Mouse (Mus musculus) heart, adult 11 months (tissue): Measurements from ENCODE around the gene Gpld1.

ENCODE experiments used
- DNase-seq: peaks from one replicate; pipeline ENCODE4 v3.0.0; 2022

The Gpld1 gene

DNA sequence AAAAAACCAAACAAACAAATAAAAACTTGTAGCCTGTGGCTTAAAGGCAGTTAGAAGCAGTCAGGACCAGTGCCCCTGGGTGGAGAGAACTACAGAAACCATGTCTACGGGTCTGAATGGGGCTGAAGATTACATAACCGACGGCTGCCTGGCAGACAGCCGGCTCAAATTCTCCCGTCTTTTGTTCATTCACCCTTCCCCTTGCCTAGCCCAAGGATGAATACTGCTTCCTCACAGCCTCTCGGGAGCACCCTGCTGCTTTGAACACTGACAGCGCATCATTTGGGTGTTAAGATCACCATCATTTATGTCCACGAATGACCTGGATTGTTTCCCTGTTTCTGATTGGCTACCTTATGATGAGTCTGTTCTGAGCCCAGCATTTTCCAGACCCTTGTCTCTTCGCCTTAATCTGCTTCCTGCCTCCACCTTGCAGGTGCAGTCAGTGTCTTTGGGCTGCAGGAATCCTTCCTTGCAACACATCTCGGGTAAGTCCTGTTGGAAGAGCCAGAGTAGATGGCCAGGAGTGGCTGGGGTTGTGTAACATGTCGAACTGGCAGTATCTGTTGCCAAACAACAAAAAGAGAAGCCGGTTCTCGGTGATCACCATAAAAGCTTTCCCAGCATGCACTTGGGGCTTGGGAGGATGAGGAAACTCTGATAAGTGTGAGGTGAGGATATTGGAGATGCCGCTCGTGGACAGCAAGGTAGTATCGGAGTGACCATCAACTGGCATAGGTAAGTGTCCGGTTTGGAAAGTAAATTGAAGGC, at the start of gene Gpld1:
TSS of gene Gpld1 (plus strand) at position 641 of the 771 bp plus-strand sequence.
- DNase-seq: no peak

DNA sequence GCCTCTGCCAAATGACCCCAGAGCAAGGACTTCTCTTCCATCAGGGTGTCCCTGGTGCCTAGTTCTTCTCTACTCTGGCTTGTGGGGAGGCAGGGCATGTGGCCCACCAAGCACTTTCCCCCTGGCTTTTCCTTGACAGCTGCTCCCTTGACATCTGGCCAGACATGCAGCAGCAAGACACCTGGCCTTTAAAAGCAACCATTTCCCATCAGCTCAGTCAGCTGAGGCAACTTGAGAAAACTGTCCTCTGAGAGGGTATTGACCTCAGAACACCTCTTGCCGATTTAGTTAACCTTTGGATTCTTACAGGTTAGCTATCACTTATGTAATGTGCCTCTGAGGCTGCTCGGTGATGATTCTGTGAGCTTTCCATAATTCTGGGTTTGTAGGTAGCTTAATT, 49.1 kb upstream of the Gpld1 start:
- no peak for DNase-seq

DNA sequence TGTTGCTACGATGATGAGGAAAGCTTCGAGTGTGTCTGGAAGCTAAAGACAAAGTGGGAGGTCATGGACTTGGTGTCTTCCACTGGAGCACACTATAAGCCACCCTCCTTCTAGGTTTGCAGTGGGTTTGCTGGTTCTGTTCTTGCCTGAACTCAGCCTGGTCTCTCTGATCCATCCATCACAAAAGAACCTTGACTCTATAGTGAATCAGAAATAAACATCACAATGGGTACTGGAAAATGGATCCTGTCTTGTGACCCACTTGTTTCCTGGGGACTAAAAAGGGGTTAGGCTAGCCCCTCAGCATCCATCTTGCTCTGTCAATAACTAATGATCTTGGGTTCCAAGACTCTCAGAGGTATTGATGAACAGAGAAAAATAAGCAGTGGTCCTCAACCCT, 41.0 kb upstream of the Gpld1 start:
- DNase-seq: no peak

DNA sequence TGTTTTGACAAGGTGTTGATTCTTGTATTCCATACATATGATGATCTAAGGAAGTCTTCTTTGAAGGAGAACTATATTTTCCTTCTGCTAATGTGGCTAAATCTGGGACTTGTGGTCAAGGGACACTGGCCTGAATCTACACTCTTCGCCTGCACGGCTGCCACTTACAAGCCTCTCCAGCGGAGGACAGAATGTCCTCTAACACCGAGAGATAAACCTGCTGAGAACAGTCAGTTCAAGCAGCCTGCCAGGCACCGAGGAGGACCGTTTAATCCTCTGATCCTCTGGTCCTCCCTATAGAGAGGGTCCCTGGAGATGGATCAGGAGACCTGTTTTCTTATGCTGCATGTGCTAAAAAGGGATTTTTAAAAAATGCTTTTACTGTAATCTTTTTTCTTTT, 39.5 kb upstream of the Gpld1 start:
- DNase-seq: peak; percentile 94

DNA sequence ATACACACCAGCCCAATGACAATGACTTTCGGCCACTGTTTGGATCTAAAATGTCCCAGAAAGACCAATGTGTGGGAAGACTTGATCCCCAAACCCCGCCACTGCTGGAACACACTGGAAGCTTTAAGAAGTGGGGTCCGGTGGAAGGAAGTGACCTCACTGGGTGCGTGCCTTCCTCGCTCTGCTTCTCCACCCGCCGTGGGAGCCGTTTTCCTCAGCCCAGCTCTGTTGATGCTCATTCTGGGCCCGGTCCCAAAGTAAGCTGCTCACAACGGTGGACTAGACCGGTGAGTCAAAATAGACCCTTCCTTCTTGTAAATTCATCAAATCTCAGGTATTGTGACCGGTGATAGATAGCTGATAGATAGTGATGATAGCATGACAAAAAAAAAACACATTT, 37.5 kb upstream of the Gpld1 start:
- DNase-seq: no peak

DNA sequence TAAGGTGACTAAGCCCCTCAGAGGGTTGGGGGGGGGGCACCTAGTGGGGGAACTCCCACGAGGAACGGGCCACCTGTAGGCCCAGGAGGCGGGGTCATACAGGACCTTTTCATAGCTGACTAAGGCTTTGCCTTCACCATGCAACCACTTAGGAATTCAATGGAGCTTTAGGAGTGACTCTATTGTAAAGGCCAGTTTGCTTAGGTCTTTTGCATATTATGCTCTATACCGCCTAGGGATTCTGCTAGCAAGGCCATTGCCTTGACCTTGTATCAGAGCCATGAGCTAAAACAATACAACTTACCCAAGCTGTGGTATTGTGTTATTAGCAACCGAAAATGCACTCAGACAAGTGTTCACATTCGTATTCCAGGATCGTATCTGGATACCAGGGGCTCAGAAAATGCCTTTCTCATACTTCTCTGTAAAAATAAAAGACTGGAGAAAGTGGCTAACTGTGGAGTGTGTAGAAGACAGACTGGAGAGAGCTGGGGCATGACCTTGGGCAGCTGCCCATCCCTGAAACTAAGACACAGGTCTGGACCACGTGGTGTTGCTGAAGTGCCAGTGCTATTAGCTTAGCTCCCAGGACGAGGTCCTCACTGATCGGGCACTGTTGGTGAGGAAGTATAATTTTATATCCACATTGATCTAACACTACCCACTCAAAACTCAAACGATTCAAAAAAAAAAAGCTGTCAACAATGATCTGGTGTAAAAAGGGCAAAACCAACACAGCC, 36.0 kb upstream of the Gpld1 start:
- no peak for DNase-seq

DNA sequence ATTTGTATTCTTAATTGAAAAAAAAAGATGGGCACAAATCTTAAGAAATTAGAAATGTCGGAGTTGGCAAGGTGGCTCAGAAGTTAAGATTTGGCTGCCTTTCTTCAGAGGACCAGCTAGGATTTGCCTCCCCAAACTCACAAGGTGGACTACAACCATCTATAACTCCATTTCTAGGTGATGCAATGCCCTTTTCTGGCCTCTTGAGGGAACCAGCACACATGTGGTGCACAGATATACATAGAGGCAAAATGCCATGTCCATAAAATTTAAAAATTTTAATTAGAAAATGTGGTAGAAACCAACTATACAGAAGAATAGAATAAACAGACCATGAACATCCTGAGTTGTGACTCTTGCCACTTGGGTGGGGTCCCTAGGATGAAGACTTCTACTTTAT, 33.8 kb upstream of the Gpld1 start:
- no peak for DNase-seq

DNA sequence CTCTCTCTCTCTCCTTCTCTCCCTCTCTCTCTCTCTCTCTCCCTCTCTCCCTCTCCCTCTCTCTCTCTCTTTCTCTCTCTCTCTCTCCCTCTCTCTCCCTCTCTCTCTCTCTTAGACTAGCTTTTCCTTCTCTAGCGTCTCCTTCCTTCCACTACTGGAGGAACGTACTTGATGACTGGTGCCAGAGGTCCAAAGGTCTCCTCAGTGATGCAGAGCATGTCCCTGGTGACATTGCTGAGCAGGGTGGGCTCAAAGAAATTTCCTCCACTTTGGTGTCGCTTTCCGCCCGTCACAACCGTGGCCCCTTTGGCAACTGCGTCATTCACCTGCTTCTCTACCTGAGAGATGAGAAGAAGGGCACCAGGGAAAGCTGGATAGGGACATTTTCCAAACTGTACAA, 29.4 kb upstream of the Gpld1 start:
- no peak for DNase-seq

DNA sequence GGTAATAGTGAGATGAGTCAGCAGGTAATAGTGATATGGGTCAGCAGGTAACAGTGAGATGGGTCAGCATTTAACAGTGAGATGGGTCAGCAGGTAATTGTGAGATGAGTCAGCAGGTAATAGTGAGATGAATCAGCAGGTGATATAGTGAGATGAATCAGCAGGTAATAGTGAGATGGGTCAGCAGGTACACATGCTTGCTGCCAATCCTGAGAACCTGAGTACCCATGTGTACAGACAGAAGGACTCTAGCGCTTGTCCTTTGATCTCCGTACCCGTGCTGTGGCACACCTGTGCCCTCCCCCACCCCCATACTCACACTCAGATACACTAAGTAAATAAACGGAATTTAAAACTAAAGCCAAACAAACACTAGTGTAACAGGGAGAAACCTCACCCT, 28.0 kb upstream of the Gpld1 start:
- DNase-seq: no peak

DNA sequence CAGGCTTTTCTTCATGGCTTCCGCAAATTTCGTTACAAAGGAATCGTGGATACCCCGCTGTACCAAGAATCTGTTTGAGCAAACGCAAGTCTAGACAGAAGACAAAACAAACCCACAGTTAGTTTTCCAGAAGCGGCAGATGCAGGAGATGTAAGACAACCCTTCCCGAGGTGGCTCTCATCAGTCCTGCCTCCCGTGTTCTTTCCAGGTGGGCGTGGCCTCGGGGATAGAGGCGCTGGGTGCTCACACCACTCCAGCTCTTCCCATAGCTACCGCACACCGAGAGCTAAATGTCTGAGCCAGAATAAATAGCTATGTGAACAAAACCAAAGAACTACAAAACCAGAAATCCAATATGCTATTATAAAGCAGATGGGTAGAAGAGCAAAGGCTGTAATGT, 27.1 kb upstream of the Gpld1 start:
- no peak for DNase-seq

DNA sequence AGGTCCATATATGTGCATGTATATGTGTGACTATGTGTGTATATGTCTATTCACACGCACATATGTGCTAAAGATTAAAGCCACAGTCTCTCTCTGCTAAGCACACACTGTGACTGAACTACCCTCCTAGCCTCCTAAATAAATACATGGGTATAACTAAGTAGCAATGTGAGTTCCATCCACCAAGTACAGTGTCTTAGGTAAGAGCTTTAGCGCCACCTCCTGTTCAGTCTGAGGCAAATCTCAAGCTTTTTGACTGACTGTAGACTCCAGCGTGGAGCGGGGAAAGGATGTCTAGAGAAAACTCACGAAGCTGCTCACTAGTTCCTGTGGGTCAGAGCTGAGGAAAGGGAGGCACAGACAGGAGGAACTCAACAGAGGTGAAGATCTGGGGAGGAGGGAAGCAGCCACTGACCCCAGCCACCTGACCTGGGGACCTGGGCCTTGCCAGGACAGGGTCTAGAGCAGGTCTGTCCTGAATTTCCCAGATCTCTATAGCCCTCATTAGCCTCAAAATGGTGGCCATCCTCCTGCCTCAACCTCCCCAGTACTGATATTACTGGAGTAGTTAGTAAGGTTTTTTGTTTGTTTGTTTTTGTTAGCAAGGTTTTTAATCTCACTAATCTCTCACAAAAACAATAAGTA, 22.5 kb upstream of the Gpld1 start:
- no peak for DNase-seq

DNA sequence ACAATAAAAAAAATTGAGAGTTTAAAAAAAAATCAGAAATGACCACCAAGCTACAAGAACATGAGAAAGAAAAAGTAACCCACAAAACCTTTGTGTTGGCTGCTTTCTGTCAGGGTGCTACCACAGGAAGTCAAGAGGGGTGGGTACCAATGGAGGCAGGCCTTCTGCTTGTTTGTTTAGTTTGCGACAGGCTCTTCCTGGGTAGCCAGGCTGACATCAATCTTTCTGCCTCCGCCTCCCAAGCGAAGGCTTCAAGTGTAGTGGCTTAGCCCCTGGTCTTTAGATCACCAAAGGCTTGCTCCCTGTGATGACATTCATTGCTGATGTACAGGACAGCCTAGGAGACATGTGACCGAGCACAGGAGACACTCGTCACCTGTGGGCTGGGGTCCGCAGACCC, 21.7 kb upstream of the Gpld1 start:
- peak; percentile 46 for DNase-seq

DNA sequence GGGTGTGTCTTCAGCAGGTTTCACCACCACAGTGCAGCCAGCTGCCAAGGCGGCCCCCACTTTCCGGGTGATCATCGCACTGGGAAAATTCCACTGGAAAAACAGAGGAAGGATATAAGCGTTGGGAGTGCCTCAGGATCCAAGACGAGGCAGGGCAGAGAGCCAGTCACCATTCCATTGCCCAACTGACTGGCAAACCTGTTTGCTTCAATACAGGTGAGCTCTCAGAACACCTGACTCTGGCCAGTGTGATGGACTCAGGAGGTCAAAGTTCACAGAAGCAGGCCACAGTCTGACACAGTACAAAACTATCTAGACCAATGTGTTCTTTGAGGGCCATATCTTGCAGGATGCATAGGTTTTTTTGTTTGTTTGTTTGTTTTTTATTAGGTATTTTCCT, 19.0 kb upstream of the Gpld1 start:
- DNase-seq: no peak

DNA sequence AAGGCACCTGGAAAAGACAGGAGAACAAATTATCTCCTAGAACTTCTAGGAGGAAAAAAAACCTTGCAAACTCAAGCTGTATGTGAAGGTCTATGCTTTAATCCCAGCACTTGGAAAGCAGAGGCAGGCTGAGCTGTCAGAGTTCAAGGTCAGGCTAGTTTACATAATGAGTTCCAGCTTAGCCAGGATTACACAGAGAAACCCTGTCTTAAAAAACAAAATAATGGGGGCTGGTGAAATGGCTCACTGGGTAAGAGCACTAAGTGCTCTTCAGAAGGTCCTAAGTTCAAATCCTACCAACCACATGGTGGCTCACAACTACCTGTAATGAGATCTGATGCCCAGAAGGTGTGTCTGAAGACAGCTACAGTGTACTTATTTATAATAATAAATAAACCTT, 12.4 kb upstream of the Gpld1 start:
- DNase-seq: no peak

DNA sequence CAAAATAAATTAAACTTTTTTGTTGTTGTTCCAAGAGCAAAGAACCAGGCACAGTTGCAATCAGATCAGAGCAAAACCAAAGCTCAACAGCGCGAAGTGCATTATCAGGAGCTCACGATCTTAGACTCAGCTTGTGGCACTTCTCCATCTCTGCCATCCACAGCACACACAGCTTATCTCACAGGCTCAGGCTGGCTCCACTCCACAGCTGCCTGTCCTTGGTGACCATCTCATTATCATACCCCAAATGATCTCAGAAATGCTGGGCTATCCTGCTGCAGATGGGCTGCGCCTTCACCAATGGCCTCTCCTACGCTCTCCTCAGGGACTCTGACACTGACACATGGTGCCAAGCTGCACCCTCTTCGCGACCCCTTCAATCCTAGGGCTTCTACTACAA, 9.8 kb upstream of the Gpld1 start:
- no peak for DNase-seq

DNA sequence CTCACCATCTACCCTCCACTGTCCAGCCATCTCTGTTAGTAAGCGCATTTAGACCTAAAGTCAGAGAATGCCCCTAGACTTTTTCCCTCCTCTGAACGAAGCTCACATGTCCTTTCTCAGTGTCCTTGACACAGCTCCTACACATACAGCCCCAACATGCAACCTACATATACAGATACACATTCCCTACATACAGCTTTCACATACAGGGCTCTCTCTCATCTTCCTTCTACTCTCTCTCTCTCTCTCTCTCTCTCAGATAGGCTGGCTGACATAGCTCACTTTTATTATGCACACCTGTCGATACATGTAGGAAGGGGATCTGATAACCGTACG, 6.2 kb upstream of the Gpld1 start:
- DNase-seq: no peak

DNA sequence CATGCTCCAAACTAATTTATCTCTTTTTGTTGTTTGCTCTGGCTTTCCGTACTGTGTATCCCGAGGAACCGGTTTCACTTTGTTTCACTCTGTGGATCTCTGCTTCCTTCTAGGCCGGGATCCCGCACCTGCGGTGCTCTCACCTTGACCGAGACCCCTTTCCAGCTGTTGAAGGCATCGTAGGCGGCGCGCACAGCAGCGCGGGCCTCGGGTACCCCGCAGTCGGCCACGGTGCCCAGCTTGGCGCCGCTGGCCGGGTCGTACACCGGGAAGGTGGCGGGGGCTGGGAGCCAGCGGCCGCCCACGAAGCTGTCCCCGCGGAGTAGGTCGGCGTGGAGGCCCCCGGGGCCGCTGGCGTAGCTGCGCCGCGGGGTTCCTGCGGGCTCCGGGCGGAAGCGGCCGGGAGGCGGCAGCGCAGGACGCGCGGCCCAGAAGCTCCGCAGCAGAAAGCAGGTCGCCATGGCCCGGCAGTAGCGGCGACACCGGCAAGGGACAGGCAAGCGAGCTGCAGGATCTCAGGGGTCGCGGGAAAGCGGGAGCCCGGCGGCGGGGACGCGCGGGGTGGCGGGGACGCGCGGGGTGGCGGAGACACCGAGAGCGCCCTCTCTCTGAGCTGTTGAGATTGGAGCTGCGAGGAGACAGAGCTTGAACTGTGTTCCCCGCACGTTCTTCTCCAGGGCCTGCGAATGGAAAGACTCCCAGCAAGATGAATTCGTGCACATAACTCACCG, 5.7 kb upstream of the Gpld1 start, which contains the start of gene Aldh5a1:
TSS of gene Aldh5a1 (minus strand) at position 554 of the 731 bp plus-strand sequence.
- DNase-seq: peak; percentile 98

DNA sequence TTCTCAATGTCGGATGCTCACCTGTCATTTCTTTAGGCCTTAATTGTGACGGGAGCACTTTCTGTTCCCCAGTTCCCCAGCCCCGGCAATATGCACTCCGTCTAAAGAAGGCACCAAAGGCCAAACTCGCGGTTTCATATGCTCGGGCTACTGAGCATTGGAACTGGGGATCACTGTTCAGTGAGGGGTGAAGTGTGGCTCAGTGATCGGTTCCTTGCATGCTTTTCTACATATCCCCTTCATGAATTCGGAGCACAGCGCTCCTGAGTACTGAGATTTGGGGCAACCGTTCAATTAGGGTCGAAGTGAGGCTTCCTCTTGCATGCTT, 5.1 kb upstream of the Gpld1 start:
- DNase-seq: no peak

DNA sequence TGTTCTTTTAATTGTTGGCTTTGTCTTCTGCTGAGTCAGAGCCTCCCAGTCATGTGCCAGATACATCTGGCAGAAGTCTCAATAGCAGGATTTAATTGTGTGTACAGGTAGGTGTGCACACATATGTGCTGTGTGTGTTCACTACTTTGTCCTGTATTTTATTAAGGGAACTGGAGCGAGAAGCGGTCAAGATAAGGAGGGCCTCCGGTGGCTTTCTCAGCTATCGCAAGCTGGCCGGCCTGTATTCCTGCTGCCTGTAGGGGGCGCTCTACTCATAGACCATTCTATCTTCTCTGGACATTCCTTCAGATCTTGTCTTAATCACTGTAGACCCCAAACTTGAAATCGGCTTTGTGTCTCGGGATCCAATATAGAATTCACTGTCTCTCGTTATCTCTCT, 4.3 kb upstream of the Gpld1 start:
- DNase-seq: peak; percentile 95

DNA sequence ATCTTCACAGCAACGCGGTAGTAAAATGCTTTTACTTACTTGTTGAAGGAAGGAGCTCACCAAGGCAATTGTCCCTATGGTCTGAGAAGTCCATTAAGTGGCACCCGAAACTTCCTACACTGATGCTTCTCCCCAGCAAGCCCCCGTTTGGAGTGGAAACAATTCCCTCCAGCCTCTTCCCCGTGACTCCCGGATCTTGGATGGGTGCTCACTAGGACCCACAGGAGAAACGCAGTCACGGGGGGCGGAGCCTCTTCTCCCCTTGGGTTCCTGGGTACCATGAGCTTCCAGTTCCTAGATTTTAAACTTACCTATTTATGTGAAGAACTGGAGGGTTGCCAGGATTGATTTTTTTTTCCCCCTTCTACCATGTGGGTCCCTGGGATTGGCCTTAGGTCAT, 3.5 kb upstream of the Gpld1 start:
- DNase-seq: no peak

DNA sequence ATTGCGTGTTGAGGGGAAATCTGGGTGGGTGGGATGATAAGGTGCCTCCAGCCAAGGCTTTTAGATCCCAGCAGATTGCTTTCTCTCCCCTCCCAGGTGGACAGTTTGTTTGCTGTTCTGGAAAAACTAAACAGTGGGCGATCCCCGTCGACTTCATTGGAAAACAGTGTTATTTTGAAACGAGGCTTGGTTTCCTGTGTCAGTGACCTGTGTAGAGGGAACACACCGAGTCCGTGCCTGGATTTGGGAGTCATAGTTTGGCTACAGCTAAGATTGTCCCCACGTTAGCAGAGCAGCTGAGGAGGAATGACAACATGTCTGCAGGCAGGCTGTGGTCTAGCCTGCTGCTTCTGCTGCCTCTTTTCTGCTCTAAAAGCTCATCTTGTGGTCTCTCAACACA, 351 bp downstream of the Gpld1 start:
- no peak for DNase-seq

DNA sequence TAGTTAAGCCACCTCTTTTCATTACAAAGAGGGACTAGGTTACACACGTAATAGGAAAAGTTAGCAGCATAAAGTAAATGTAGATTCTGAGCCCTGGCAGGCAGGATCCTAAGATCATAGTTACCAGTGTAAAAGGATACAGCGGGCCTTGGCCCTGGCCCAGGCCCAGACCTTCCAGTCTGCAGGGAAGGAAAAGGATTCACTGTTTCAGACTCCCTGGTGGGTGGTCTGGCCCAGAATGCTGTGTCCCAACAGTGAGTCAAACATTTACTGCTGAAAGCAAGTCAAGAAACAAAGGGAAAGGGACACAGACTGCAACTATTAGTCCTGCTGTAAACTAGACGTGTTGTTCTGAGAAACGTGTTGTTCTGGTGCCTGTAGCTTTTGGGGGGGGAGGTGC, 2.6 kb downstream of the Gpld1 start:
- no peak for DNase-seq

DNA sequence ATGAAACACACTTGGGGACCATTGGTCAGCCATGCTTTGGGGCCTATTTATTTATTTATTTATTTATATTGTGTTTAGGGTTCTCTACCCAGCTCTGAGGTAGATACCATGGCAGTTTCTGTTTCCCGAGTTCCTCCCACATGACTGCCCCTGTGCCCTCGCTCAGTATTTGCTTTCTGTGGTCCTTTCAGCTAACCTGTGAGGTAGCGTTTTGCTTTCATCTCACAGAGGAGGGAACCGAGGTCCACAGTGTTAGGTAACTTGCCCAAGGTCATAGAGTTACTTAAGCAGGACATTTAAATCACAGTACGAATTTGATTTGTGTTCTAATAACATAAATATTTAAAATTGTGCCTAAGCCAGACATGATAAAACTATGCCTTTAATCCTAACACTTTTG, 4.2 kb downstream of the Gpld1 start:
- no peak for DNase-seq

DNA sequence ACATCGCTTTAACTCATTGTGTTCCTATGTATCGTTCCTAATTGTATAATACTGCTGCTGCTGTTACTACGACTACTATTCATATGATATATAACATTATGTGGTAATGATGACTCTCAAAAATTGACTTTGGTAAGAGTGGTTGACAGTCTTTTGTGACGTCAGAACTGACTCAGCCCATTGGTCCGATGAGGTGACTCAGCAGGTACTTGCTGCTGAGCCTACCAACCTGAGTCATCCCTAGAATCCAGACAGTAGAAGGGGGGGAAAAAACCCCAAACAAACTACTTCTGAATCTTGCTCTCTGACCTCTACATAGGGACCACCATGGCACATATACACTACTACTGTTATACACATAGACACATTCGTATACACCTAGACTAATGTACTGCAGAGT, 5.9 kb downstream of the Gpld1 start:
- peak; percentile 2 for DNase-seq
